Mouse (Mus musculus) heart, adult 2 months (tissue): ENCODE measurements at regions not wholly inside any gene's neighbourhood (a gene's known extent, or its start where the extent isn't known, plus 50 kb on each side); places are given as distances from the start of the nearest gene placed in this dataset.

Experiments
- CTCF ChIP-seq: fragments of 200-600 bp; IDR thresholded peaks from 2 replicates; pipeline ENCODE4 v1.8.1; 2022; ENCODE audit warnings: antibody characterized with exemption, mild to moderate bottlenecking, moderate library complexity
- POLR2A ChIP-seq: fragments of 200-500 bp; IDR thresholded peaks from 2 replicates; pipeline ENCODE4 v1.6.1; 2011; ENCODE audit warnings: mild to moderate bottlenecking, low read depth, low read length, control low read depth; ENCODE audit not compliant: insufficient read depth

- TF ChIP-seq CTCF (no peak), POLR2A (no peak)
Observed at GRCm38 (mm10) chr12:27945411-27945810, 603.0 kb upstream of the Sox11 start.
